Mouse (Mus musculus) neural tube, embryonic 14.5 days (tissue): Measurements from ENCODE around the gene Tceal5. TPM values are rescaled to one million over a fixed set of nuclear protein-coding genes. Genes with fewer than 3 reads are reported as not detected.

ENCODE experiments used
- ATAC-seq: fragments of 200-750 bp; cut with Nextera tagmentation; 2 replicates; pipeline ENCODE4 v1.8.0; 2017; ENCODE audit warnings: low read depth, mild to moderate bottlenecking, moderate TSS enrichment, moderate library complexity
- H3K27ac ChIP-seq: fragments of 300-500 bp; sonication (generic); 2 replicates; pipeline ENCODE4 v1.5.1; 2014; ENCODE audit warnings: low read depth, mild to moderate bottlenecking, control low read depth, low read length, moderate library complexity, mixed read lengths
- H3K27me3 ChIP-seq: fragments of 300-500 bp; sonication (generic); 2 replicates; pipeline ENCODE4 v1.6.1; 2014; ENCODE audit warnings: low read length; ENCODE audit not compliant: control insufficient read depth, insufficient read depth
- H3K36me3 ChIP-seq: fragments of 300-500 bp; sonication (generic); 2 replicates; pipeline ENCODE4 v1.6.1; 2014; ENCODE audit warnings: low read length, mixed read lengths; ENCODE audit not compliant: control insufficient read depth, insufficient read depth
- H3K4me1 ChIP-seq: fragments of 300-500 bp; sonication (generic); 2 replicates; pipeline ENCODE4 v1.6.1; 2014; ENCODE audit warnings: low read length; ENCODE audit not compliant: control insufficient read depth, insufficient read depth
- H3K4me2 ChIP-seq: fragments of 300-500 bp; sonication (generic); 2 replicates; pipeline ENCODE4 v1.6.1; 2014; ENCODE audit warnings: mild to moderate bottlenecking, low read depth, low read length, control low read depth
- H3K4me3 ChIP-seq: fragments of 300-500 bp; sonication (generic); 2 replicates; pipeline ENCODE4 v1.5.1; 2014; ENCODE audit warnings: low read depth, low read length, control low read depth, mixed read lengths
- H3K9ac ChIP-seq: fragments of 300-500 bp; sonication (generic); replicated peaks from 2 replicates; pipeline ENCODE4 v1.6.1; 2014; ENCODE audit warnings: low read depth, mild to moderate bottlenecking, control low read depth, low read length, mixed read lengths
- H3K9me3 ChIP-seq: fragments of 300-500 bp; sonication (generic); 2 replicates; pipeline ENCODE4 v1.6.1; 2016; ENCODE audit warnings: low read length; ENCODE audit not compliant: control insufficient read depth
- WGBS: fragments of 180-500 bp; shearing (Covaris S2); extraction: QIAGEN DNeasy Blood & Tissue Kit; methylation state at CpG from one replicate; pipeline ENCODE4 v1.1.7; 2014; 5-methylcytosine and 5-hydroxymethylcytosine counted together
- microRNA-seq: library from miRNA; unstranded; fragments of <30 nt; microRNA quantifications from one replicate; pipeline ENCODE4, GENCODE M21; 2016
- polyA plus RNA-seq: library from polyadenylated mRNA; unstranded; fragments of >200 nt; fragmentation: Nextera tagmentation; extraction: Ambion mirVana; gene quantifications from 2 replicates; pipeline ENCODE4 v1.2.1, GENCODE M21; 2014

Tceal5 gene
- polyA plus RNA-seq, 1 experiment from 2014 or later, result 16.4 TPM

DNA sequence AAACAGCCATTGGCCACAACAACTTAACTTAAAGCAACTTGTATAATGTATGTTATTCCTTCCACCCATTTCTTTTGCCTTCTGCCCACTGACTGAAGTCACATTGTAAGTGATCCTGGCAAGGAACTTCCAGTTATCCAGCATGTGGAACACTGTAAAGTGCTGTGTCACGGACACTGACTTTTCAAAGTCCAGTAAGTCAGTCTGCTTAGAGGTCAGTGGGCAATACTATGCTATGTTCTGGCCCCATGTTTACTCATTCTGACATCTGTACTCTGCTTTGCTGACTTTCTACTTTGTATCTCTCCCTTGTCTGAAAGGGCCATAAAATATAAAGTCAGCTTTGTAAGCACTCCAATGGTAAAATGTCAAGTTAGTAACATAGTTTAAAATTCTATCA is 20.6 kb downstream of the Tceal5 start:
- H3K9ac ChIP-seq, result no peak overlapping the region
- H3K27ac ChIP-seq, result no peak overlapping the region
- H3K4me2 ChIP-seq, result no peak overlapping the region
- WGBS, result 77% methylated on average over 1 of the region's 1 CpGs
- H3K4me1 ChIP-seq, result no peaks in the 10 kb centered on the region
- H3K36me3 ChIP-seq, result no peaks in the 10 kb centered on the region
- no peak overlapping the region for H3K4me3 ChIP-seq
- H3K27me3 ChIP-seq, result no peaks in the 10 kb centered on the region
- no peak for ATAC-seq
- no peaks in the 10 kb centered on the region for H3K9me3 ChIP-seq

DNA sequence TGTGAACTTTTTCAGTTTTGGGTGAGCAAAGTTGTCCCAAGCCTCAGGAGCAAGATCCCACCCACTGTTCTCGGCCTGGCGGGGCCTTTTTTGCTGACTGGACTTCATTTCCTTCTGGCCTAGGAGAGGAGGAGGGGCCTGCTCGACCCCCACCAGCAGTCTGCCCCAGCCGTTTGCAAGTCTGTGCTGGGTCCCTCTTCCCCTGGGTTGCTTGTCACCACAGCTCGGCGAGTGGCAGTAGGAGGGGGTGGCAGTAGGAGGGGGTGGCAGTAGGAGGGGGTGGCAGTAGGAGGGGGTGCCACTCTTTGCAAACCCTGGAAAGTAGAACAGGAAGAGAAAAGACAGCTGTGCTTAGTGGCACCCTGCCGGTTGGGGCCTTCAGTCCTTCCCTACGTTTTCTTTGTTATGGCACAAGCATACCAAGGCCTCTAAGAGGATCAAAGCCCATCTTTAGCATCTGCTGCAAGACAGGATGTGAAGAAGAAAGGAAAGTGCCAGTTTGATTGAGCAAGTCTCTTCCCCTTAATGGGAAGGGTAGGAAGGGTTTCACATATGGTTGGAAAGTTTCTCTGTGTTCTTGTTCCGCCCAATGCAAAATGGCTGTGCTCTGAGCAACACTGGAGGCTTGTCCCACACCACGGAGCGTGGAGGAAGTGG is 22.7 kb downstream of the Tceal5 start:
- WGBS, result 29% methylated on average over 9 of the region's 11 CpGs
- no peak for ATAC-seq

DNA sequence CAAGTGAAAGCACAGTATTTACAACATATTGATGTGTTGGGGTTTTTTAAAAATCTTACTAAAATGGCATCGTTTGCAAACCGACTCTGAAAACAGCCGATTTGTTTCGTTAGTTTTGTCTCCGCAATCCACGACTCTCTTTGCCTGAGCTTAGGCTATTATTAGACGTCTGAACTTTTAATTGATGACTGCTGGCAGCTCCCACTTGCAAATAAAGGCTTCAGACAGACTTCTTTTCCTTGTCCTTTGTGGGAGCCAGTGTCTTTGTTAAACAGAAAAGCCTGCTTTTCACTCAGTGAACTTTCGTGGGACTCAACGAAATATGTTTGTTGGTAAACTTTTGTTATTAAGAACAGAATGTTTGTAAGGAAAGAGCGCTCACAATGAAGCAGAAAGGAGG is 30.9 kb downstream of the Tceal5 start:
- H3K27ac ChIP-seq, result no peak overlapping the region; the same call in 1 of the 2 replicates
- no peaks in the 10 kb centered on the region for H3K27me3 ChIP-seq
- no peak overlapping the region; the same call in 1 of the 2 replicates for H3K9ac ChIP-seq
- H3K36me3 ChIP-seq, result no peaks in the 10 kb centered on the region
- no peak for ATAC-seq
- peak overlapping the region; percentile 50 for H3K4me2 ChIP-seq
- H3K4me3 ChIP-seq, result peak overlapping the region; percentile 49
- H3K4me1 ChIP-seq, result no peaks in the 10 kb centered on the region
- no peaks in the 10 kb centered on the region for H3K9me3 ChIP-seq
- 25% methylated on average over 10 of the region's 10 CpGs for WGBS

More for the DNA sequence above, 22.7 kb downstream of the Tceal5 start:
- Histone ChIP-seq H3K27me3 (no peaks in the 10 kb centered on the region), H3K9me3 (no peaks in the 10 kb centered on the region), H3K36me3 (no peaks in the 10 kb centered on the region), H3K27ac (no peak overlapping the region), H3K9ac (no peak overlapping the region), H3K4me1 (no peaks in the 10 kb centered on the region), H3K4me3 (no peak overlapping the region), H3K4me2 (no peak overlapping the region)

DNA sequence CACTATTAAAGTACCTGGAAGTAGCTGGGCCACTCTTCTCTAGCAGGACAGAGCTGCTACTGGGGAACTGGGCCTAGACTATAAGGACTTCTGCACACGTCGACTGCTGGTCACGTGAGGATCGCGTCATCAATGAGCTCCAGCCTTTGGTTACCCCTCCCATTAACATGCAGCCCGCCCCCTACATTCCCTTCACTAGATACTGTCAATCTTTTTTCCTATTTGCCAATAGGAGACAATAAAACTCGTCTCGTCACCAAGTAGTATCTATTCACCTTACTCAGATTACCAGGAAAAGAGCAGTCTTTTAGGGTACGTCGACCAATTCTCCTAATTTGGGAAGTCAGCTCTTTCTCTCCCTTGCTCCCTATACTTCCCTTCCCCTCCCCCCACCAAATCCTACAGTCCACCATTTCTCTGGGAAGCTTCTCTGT is 31.5 kb downstream of the Tceal5 start, which contains the start of gene Tceal8:
Tceal8 (minus strand) TSS at position 225 of the 434 bp plus-strand sequence.
- no peaks in the 10 kb centered on the region for H3K4me1 ChIP-seq
- H3K27ac ChIP-seq, result peak within 1 kb of the TSS; percentile 85
- H3K27me3 ChIP-seq, result no peaks in the 10 kb centered on the region
- no peaks in the 10 kb centered on the region for H3K9me3 ChIP-seq
- ATAC-seq, result peak; percentile 97
- no peaks in the 10 kb centered on the region for H3K36me3 ChIP-seq
- peak within 1 kb of the TSS; percentile 56 for H3K9ac ChIP-seq
- H3K4me2 ChIP-seq, result peak within 1 kb of the TSS; percentile 50
- H3K4me3 ChIP-seq, result peak within 1 kb of the TSS; percentile 49
- WGBS, result 14% methylated on average over 10 of the region's 10 CpGs

DNA sequence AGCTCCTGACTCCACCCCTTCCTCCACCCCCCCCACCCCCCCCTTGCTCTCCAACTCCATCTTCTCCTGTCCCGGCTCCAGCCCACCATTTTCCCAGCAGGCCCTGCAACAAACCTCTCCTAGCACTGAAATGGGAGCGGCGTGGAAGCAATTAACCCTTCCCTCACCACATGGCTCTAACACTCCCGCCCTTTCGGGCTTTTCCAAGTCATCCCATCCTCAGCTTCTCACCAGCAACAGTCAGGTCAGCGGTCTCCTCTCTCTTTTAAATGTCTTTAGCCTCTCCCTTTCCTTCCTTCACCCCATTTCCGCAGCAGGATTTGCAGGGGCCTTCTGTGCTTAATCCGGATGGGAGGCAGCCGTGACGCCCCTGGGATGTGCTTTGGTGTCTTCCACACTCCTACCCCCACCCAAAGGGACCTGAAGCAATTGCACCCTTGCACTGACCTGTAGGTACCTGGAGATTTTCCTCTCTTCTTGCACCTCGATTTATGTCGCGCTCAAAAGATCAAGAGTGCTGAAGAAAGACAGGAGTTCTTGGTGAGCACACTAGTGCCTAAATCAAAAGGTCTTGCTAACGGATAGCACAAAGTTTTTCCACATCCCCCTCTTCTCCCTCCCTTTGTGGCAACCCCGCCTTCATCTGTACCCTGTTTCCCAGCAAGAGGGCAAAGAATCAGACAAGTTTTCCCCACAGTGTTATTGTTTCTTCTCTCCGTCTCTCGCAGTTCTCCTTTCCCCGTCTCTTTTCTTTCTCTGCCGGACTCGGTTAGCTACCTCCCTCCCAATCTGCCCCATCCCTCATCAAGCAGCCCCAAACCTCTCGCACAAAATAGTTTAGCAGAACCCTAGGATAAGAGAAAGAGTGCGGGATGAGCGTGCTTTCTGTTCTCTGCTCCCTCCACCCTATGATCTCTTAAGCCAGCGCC is 32.2 kb downstream of the Tceal5 start:
- H3K9ac ChIP-seq, result peak overlapping the region; percentile 56
- no peaks in the 10 kb centered on the region for H3K9me3 ChIP-seq
- no peaks in the 10 kb centered on the region for H3K36me3 ChIP-seq
- peak overlapping the region; percentile 49 for H3K4me3 ChIP-seq
- H3K4me1 ChIP-seq, result no peaks in the 10 kb centered on the region
- H3K4me2 ChIP-seq, result peak overlapping the region; percentile 50
- 12% methylated on average over 24 of the region's 24 CpGs for WGBS
- H3K27me3 ChIP-seq, result no peaks in the 10 kb centered on the region
- H3K27ac ChIP-seq, result peak overlapping the region; percentile 85
- ATAC-seq, result peak; percentile 81

DNA sequence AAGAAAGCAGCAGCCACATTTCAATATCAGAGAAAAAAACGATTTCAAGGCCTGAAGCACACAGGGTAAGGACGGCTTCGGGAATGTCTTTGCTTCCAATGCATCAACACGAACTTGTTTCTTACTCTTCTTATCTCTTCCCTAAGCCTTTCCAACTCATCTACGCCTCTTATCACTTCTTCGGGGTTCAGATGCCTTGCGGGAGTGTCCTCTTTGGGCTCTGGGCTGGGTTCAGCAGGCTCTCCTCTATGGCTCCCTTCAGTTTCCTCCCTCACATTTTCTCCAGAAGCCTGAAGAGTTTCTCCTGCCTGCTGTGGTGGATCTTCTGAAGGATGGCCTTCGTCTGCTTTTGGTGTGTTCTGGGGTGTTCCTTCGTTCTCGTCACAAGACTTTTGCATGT is 33.1 kb downstream of the Tceal5 start:
- Histone ChIP-seq H3K27me3 (no peaks in the 10 kb centered on the region), H3K4me3 (peak overlapping the region; percentile 49; the same call in 1 of the 2 replicates), H3K36me3 (no peaks in the 10 kb centered on the region), H3K4me1 (no peaks in the 10 kb centered on the region), H3K27ac (no peak overlapping the region), H3K9ac (no peak overlapping the region), H3K9me3 (no peaks in the 10 kb centered on the region), H3K4me2 (peak overlapping the region; percentile 50; the same call in 1 of the 2 replicates)
- WGBS, result 68% methylated on average over 10 of the region's 10 CpGs
- ATAC-seq, result no peak

Small RNA genes within 50 kb of the gene (microRNA-seq; reads per million reads assigned to microRNA genes)
- not detected for gene Mir6383

Other genes starting within 250 kb of the Tceal5 start
- 290 and 292 TPM in 2 replicates for gene Arxes2, start 210.1 kb downstream of the Tceal5 start, polyA plus RNA-seq
- gene Arxes1, start 170.5 kb downstream of the Tceal5 start, polyA plus RNA-seq, result 145 and 160 TPM in 2 replicates
- 610 and 698 TPM in 2 replicates for gene Bex2, start 135.6 kb downstream of the Tceal5 start, polyA plus RNA-seq
- gene Nxf3, start 118.6 kb downstream of the Tceal5 start, polyA plus RNA-seq, result 0.08 TPM in 1 of 2 replicates, not detected in the other
- 115 and 152 TPM in 2 replicates for gene Bex4, start 64.9 kb downstream of the Tceal5 start, polyA plus RNA-seq
- 119 and 142 TPM in 2 replicates for gene Tceal8, start 31.5 kb downstream of the Tceal5 start, polyA plus RNA-seq
- gene Tceal7, start 10.9 kb upstream of the Tceal5 start, polyA plus RNA-seq, result 2.3 and 4.6 TPM in 2 replicates
- 220 and 263 TPM in 2 replicates for gene Bex1, start 11.6 kb upstream of the Tceal5 start, polyA plus RNA-seq
- 268 and 285 TPM in 2 replicates for gene Tceal9, start 41.2 kb upstream of the Tceal5 start, polyA plus RNA-seq
- 770 and 849 TPM in 2 replicates for gene Bex3, start 66.4 kb upstream of the Tceal5 start, polyA plus RNA-seq